Mouse (Mus musculus): ENCODE data around the gene Pik3r5.

Pik3r5 gene

DNA sequence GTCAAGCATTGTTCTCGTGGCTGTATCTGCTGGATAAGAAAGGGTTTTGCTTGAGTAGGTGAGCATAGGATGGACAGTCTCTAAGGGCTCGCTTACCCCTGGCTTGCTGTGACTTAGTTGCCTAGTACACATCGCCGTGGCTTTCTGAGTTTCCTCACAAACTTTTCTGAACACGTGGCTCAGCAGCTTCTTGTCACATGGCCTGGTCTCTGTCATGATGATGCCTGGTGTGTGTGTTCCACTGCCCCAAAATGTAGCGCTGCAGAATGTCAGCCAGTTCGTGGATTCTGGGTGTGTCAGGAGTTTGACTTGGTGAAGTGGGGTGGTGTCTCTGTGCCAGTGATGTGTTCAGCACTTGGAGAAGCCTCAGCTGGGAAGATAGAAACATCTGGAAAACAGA lies 16.4 kb downstream of the Pik3r5 start:
- DNase-seq (ENCODE audit: low spot score in 2 of 2), result no peak

GRCm38 (mm10) chr11:68451282-68451735 lies 19.4 kb downstream of the Pik3r5 start:
- DNase-seq (ENCODE audit: low spot score in 2 of 2), result no peak

GRCm38 (mm10) chr11:68451747-68452405 lies 20.0 kb downstream of the Pik3r5 start:
- no peak for DNase-seq (ENCODE audit: low spot score in 2 of 2)

DNA sequence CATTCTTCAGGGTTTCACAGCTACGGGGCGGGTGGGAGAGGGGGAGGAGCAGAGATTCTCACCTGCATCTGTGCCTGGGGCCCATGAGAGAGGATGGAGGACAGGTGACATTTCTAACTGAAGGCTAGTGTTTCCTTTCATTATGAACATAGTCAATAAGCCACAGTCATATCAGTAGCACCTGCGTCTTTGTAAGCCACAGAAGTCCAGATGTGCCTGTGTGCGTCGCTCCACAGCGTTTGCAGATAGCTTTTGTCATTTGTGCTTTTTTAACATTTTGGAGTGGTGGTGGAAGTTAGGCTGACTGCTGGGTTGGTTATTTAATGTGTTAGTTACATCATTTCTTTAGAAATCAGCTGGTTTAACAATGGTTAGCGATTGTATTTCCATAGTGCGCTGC lies 20.8 kb downstream of the Pik3r5 start:
- DNase-seq (ENCODE audit: low spot score in 2 of 2), result no peak

DNA sequence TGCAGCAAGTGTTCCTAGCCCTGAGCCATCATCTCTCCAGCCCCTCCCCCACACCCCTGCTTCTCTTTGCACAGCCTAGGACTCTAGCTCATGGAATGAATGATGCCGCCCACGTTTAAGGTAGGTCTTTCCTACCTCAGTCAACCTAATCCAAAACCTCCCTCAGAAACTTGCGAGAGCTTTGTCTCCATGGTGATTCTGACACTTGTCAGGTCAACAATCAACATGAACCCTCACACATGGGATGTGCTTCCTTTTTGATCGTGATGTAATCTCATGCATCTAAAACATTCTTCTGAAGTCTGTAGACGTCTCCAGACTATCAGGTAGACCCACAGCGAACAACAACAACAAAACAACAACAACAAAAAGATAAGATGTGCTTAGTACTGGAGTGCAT lies 21.4 kb downstream of the Pik3r5 start:
- DNase-seq (ENCODE audit: low spot score in 2 of 2), result no peak

DNA sequence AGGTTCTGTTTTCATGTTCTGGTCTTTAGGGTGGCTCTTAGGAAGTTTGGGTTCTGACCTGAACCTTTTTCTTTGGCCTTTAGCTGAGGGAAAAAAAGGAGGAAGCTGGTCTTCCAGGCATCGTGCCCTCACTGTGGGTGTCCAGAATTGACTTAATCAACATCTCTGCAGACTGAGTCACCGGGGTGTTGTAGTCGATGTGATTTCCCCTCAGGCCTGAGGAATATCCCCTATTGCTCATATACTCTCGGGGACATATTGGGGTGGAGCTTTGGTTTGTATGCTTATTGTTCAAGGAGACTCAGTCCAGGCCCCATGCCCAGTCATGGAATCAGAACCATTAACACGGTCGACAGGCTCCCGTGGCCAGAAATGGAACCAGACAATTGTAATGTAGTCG lies 26.2 kb downstream of the Pik3r5 start:
- DNase-seq (ENCODE audit: low spot score in 2 of 2), result no peak

GRCm38 (mm10) chr11:68459021-68459420 lies 27.1 kb downstream of the Pik3r5 start:
- no peak for DNase-seq (ENCODE audit: low spot score in 2 of 2)

GRCm38 (mm10) chr11:68459486-68459885 lies 27.6 kb downstream of the Pik3r5 start:
- no peak for DNase-seq (ENCODE audit: low spot score in 2 of 2)

DNA sequence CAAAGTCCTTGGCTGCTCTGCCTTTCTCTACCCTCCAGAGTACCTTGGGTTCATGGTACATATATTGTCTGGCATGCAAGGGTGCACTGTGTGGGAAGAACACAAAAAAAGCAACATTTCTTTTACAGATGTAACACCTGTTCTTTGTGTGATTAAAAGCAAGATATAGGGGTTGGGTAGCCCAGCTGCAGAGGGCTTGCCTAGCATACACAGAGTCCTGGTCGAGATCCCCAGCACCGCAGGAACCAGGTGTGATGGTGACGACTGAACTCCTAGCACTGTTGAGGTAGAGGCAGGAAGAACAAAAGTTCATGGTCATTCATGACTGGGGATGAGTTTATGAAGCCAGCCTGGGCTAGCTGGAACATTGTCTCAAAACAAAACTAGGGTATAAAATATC lies 30.8 kb downstream of the Pik3r5 start:
- no peak for DNase-seq (ENCODE audit: low spot score in 2 of 2)

GRCm38 (mm10) chr11:68464260-68464659 lies 32.3 kb downstream of the Pik3r5 start:
- DNase-seq (ENCODE audit: low spot score in 2 of 2), result no peak

DNA sequence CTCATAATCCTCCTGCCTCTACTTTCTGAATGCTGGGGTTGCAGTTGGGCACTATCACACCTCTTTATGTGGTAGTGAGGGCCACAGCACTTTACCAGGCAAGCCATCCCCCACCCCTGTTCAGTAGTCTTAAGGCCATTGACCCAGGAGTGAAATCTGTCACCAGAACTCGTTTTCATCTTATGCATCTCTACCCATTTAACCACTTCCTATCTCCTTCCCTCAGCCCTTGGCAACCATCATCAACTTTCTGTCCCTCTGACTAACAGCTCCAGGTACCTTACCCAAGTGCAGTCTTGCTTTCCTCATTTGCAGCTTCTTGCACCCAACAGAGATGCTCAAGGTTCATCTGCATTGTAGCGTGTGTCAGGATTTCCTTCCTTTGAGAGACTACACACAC lies 33.2 kb downstream of the Pik3r5 start:
- no peak for DNase-seq (ENCODE audit: low spot score in 2 of 2)

DNA sequence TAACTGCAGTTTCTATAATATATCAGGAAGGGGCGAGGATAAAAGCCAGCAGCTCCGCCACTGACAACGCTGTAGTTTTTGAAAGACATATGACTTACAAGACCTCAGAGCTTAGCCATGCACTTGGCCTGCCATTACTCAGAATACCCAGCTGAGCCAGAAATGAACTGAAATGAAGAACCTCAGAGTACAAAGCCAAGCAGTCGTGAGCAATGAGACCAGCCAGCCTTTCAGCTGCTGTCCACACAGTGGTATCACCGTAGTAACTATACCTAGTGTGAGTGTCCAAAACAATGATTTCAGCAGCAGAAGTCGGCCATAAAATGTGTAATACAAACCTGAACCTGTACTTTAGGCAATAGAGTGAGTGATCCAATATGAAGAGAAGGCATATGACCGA lies 35.5 kb downstream of the Pik3r5 start:
- DNase-seq (ENCODE audit: low spot score in 2 of 2), result no peak

DNA sequence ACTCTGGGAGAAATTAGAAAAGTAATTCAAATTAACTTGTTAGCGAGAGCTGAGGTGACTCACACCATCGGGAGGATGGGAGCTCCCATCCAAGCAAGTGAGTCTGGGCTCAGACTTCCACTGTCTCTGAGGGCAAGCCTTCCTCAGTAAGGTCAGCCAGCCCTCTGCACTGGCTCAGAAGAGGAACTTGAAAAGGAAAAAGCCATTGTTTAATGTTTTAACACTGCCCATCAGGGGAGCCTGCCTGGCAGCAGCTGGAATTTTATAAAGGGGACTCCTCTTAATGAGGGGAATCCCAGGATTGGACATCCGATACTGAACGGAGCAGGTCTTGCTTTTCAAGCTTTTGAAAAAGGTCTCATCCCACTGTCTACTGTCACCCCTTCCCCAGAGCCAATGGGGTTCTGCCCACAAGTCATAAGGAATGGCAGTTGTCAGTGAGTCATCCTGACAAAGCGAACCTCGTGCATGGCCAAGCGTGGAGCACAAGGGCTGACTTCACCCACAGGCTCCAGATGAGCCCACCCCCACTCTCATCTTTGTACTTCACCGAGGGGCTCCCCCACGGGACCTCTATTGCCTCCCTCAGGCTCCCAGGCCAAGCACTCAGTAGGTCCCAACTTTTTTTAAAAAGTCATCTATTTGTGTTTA lies 36.2 kb downstream of the Pik3r5 start:
- DNase-seq (ENCODE audit: low spot score in 2 of 2), result no peak

DNA sequence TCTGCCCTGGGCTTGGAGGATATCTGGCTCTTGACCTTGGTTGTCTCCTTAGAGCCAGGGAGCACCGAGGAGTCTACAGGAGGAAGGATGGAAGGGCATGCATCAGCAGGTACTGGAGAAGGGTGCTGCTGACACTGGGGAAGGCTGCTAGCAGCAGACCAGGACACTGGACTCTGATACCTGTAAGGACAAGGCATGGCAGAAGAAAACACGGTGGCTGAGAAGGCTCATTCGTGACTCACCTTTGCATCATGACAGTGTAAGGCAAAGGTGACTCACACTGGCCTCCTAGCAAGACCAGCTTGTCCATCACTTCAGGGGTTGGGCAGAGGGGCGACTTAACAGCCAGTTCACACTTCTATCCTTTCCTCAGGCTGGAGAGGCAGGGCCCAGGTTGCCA lies 37.0 kb downstream of the Pik3r5 start:
- no peak for DNase-seq (ENCODE audit: low spot score in 2 of 2)

DNA sequence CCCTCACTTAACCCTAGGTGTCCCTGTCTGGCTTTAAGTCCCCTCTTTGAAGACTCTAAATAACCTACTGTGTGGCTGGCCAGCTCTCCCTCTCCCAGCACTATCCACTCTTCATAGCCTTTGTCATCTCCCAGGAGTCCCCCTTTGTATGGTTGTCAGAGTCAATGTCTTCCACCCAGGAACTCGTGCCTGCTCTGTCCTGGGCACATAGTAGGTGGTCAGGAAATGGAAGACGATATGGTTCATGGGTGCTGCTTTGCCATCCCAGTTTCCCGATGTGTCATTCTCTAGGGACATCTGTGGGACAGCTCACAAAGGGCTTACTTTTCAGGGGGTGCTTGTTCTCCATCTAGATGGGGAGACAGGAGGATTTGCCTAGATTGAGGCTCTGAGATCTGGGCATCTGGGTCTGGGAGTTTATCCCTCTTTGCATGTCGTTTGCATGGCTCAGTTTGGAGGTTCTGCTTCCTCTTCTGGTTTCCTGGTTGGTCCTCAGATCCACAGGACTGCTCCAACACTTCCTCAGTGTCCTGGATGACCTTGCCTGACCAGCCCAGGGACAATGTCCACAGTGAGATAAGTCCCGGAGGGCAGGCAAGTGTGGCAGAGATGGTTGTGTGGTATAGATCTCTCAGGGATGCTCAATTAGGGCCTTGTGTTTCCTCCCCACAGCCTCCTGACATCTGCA lies 40.4 kb downstream of the Pik3r5 start:
- DNase-seq (ENCODE audit: low spot score in 2 of 2), result no peak

DNA sequence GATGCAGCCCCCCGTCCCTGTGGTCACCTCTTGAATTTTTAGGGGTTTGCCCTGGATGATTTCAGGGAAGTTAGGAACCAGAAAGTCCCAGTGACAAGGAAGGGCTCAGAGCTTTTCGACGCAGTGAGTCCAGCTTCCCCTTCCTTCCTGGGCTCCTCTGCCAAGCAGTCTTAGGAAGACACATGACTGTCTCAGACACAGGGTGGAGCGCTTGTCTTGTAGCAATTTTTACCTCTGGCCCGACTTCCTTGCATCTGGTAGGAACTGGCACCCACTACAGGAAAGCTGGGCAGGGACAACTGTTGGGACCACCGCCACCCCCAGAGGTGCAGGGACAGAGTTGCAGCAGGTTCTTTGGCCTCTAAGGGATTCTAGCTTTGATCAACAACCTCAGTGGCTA lies 42.7 kb downstream of the Pik3r5 start:
- no peak for DNase-seq (ENCODE audit: low spot score in 2 of 2)

- peak in 1 of 2 experiments; percentile 23 for DNase-seq (ENCODE audit: low spot score in 2 of 2)
Measured at GRCm38 (mm10) chr11:68475676-68476075, 43.8 kb downstream of the Pik3r5 start.

GRCm38 (mm10) chr11:68477661-68478060 lies 45.7 kb downstream of the Pik3r5 start:
- no peak for DNase-seq (ENCODE audit: low spot score in 2 of 2)

- peak in 1 of 2 experiments; percentile 47 for DNase-seq (ENCODE audit: low spot score in 2 of 2)
Measured at GRCm38 (mm10) chr11:68478574-68478981, 46.7 kb downstream of the Pik3r5 start.

DNA sequence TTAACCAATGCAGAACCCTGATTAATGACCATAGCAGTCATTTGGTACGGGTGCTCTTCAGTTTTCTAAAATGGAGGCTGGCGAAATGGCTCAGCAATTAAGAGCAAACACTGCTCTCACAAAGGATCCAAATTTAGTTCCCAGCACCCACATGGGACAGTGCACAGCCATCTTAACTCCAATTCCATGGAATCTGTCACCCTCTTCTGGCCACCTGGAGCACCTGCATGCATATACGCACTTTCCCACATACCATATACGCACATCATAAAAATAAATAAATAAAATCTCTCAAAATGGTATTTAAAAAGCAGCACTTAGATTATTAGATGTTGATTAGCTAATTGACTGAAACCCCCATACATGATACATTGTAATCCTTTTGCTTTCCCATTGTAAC lies 48.7 kb downstream of the Pik3r5 start:
- no peak for DNase-seq (ENCODE audit: low spot score in 2 of 2)

GRCm38 (mm10) chr11:68482001-68482400 lies 50.1 kb downstream of the Pik3r5 start:
- no peak for DNase-seq (ENCODE audit: low spot score in 2 of 2)

GRCm38 (mm10) chr11:68483213-68483612 lies 51.3 kb downstream of the Pik3r5 start:
- DNase-seq (ENCODE audit: low spot score in 2 of 2), result no peak

GRCm38 (mm10) chr11:68484431-68484830 lies 52.5 kb downstream of the Pik3r5 start:
- no peak for DNase-seq (ENCODE audit: low spot score in 2 of 2)

Data from left cerebral cortex, adult 9 months (tissue).